8 mouse cellular contexts compared by ENCODE assay signal in the genomic region with DNA sequence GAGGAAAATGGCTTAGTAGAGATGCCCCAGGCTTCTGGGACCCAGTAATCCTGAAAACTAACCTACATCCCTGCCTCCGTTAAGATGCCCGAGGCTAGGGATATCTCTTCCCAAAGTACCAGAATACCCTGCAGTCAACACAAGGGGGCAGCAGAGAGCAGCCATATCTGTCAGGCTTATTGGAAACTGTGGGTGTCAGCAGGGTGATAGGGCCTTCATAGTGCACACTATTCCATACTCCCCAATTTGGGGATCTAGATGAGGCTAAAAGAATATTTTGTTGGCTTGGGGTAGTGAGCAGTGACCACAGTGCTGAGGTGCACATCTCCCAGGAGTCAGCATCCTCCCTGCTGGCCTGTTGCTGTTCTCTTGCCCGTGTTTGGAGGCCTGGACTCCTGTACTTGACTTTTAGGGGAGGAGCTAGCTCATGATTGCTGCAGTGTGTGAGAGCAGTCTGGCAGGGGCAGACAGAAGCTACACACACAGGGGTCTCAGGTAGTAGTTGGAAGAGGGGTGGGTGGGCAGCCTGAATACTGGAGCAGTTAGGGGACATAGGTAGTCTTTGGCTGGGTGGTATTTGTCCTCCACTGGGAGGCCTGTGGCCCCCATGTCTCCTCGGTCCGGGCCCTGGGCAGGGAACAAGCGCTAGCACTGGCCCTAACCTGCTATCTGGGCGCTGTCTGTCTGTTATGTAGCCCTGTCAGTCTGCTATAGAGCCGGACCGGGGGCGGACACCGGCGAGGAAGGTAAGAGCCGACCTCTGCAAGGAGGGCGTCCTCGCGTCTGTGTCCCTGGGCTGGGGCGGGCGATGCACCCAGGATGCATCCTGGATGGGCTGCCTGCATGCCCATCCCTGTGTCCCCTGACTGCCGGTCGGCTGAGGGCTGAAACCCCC. TPM values are rescaled to one million over a fixed set of nuclear protein-coding genes. Genes with fewer than 3 reads are reported as not detected.
DNase-seq lines count a peak whose midpoint lies in the region; ATAC-seq and TF ChIP-seq lines count a peak whose summit lies in the region.

No protein-coding gene starts in this region.

- H3K36me3 ChIP-seq in ES-E14 (ENCODE audit: control insufficient read depth, insufficient read depth, low read length, poor library complexity, severe bottlenecking), result peaks cover 79% of the 10 kb centered on the region
- H3K36me3 ChIP-seq in heart, embryonic 15.5 days, result peaks cover 77% of the 10 kb centered on the region
- peaks cover 88% of the 10 kb centered on the region for H3K36me3 ChIP-seq in liver, embryonic 15.5 days (replicated peaks)
- peaks cover 85% of the 10 kb centered on the region for H3K36me3 ChIP-seq in neural tube, embryonic 12.5 days

- no peak overlapping the region; the same call in 1 of the 2 replicates for H3K27ac ChIP-seq in ES-E14 (ENCODE audit: insufficient read depth, low read depth, low read length, poor library complexity, severe bottlenecking)
- H3K27ac ChIP-seq in heart, embryonic 15.5 days, result peak overlapping the region; percentile 51
- H3K27ac ChIP-seq in liver, embryonic 15.5 days (replicated peaks), result no peak overlapping the region
- no peak overlapping the region for H3K27ac ChIP-seq in neural tube, embryonic 12.5 days

- H3K27me3 ChIP-seq in heart, embryonic 15.5 days, result no peaks in the 10 kb centered on the region
- H3K27me3 ChIP-seq in liver, embryonic 15.5 days, result no peaks in the 10 kb centered on the region
- H3K27me3 ChIP-seq in neural tube, embryonic 12.5 days (replicated peaks), result no peaks in the 10 kb centered on the region

- H3K4me3 ChIP-seq in ES-E14 (ENCODE audit: insufficient read depth in 1 of 2, low read depth in 1 of 2, low read length in 2 of 2, poor library complexity in 1 of 2, severe bottlenecking in 1 of 2), result no peak overlapping the region
- H3K4me3 ChIP-seq in heart, embryonic 15.5 days, result no peak overlapping the region
- no peak overlapping the region for H3K4me3 ChIP-seq in liver, embryonic 15.5 days (replicated peaks)
- no peak overlapping the region for H3K4me3 ChIP-seq in neural tube, embryonic 12.5 days

- TF ChIP-seq CTCF in brain, embryonic 14.5 days (IDR thresholded peaks at IDR 0.05; ENCODE audit: borderline replicate concordance, extremely low read depth, insufficient read depth, insufficient read length), result peak; percentile 88; the same call in 1 of the 2 replicates

- peak; percentile 81 for ATAC-seq in erythroid progenitor cell, adult 5-6 weeks (replicated peaks; ENCODE audit: low FRiP score, poor library complexity, severe bottlenecking)
- ATAC-seq in heart, embryonic 15.5 days (replicated peaks; ENCODE audit: insufficient number of reproducible peaks, insufficient read depth, low FRiP score, low read depth), result peak; percentile 58; the same call in 1 of the 2 replicates
- peak; percentile 38 for ATAC-seq in liver, embryonic 15.5 days (ENCODE audit: insufficient read depth)
- peak; percentile 62; the same call in 1 of the 2 replicates for ATAC-seq in neural tube, embryonic 12.5 days (ENCODE audit: low FRiP score, low read depth)

- no peak overlapping the region for H3K9ac ChIP-seq in ES-E14 (ENCODE audit: insufficient read depth, low read depth, low read length, poor library complexity, severe bottlenecking)
- no peak overlapping the region for H3K9ac ChIP-seq in heart, embryonic 15.5 days
- no peak overlapping the region for H3K9ac ChIP-seq in liver, embryonic 15.5 days
- 0 out of 2 replicates have a peak overlapping the region, but pooled peaks have one; percentile 17 for H3K9ac ChIP-seq in neural tube, embryonic 12.5 days

- peaks cover 3 to 4% of the 10 kb centered on the region in 2 experiments for H3K4me1 ChIP-seq in ES-E14 (ENCODE audit: control insufficient read depth in 2 of 2, insufficient read depth in 2 of 2, low read length in 2 of 2, poor library complexity in 1 of 2)
- H3K4me1 ChIP-seq in heart, embryonic 15.5 days (replicated peaks), result peaks cover 21% of the 10 kb centered on the region
- peaks cover 9% of the 10 kb centered on the region; the same call in 1 of the 2 replicates for H3K4me1 ChIP-seq in liver, embryonic 15.5 days (replicated peaks)
- no peaks in the 10 kb centered on the region for H3K4me1 ChIP-seq in neural tube, embryonic 12.5 days

- WGBS in heart, embryonic 15.5 days, result 85% methylated on average over 20 of the region's 20 CpGs
- WGBS in liver, embryonic 15.5 days (ENCODE audit: insufficient replicate concordance), result 81% methylated on average over 20 of the region's 20 CpGs
- WGBS in neural tube, embryonic 12.5 days, result 87% methylated on average over 20 of the region's 20 CpGs

- no peak for TF ChIP-seq POLR2A in brain, embryonic 14.5 days (IDR thresholded peaks at IDR 0.05; ENCODE audit: borderline replicate concordance, extremely low read depth, insufficient read depth, insufficient read length, poor library complexity, severe bottlenecking)

- in situ Hi-C loops in ES-E14 (cut with MboI; ENCODE audit: low sequenced_read_pairs in 2 of 2, unreplicated experiment in 2 of 2), result no loop called here

- H3K9me3 ChIP-seq in ES-E14 (ENCODE audit: control insufficient read depth, insufficient read depth, low read depth, low read length), result no peaks in the 10 kb centered on the region
- no peaks in the 10 kb centered on the region for H3K9me3 ChIP-seq in heart, embryonic 15.5 days (replicated peaks)
- H3K9me3 ChIP-seq in liver, embryonic 15.5 days (replicated peaks), result no peaks in the 10 kb centered on the region
- H3K9me3 ChIP-seq in neural tube, embryonic 12.5 days, result no peaks in the 10 kb centered on the region

- H3K4me2 ChIP-seq in heart, embryonic 15.5 days, result no peak overlapping the region
- H3K4me2 ChIP-seq in liver, embryonic 15.5 days, result no peak overlapping the region
- H3K4me2 ChIP-seq in neural tube, embryonic 12.5 days (replicated peaks), result no peak overlapping the region

- peak; percentile 74 for DNase-seq in ES-E14 (ENCODE audit: low read depth, low spot score)
- peak; percentile 85 for DNase-seq in brain, embryonic 14.5 days (ENCODE audit: low read depth)
- DNase-seq in kidney, postnatal 10 days, result peak; percentile 90
- DNase-seq in thymus, postnatal 25 days, result peak; percentile 76

TF ChIP-seq in ES-E14, 5 proteins besides CTCF, POLR2A, EP300 and RAD21:
- TF ChIP-seq ZC3H11A (IDR thresholded peaks at IDR 0.05; ENCODE audit: borderline replicate concordance, low read depth, low read length), result no peak
- TF ChIP-seq HCFC1 (IDR thresholded peaks at IDR 0.05; ENCODE audit: borderline replicate concordance, insufficient read depth, low read length), result no peak
- no peak for TF ChIP-seq CHD2 (IDR thresholded peaks at IDR 0.05; ENCODE audit: low read depth, low read length)
- TF ChIP-seq ZNF384 (IDR thresholded peaks at IDR 0.05; ENCODE audit: low read depth, low read length), result no peak
- no peak for TF ChIP-seq MAFK (IDR thresholded peaks at IDR 0.05; ENCODE audit: insufficient read depth, low read depth, low read length)
TF ChIP-seq in ES-E14: peak in this region for 0.

RNA-seq across cellular contexts. Expression of a gene that starts 20.3 kb away (rescaled TPM):
- total RNA-seq in ES-E14 (2012; rRNA removed), result 54.6 and 62.2 TPM in 2 replicates
- 303 and 373 TPM in 2 replicates for polyA plus RNA-seq in brain, embryonic 14.5 days (2012; rRNA removed)
- 22.7 and 54.1 TPM in 2 replicates for total RNA-seq in erythroid progenitor cell, adult 5-6 weeks (2015; ENCODE audit: low replicate concordance)
- 16.0 and 29.5 TPM in 2 replicates for total RNA-seq in erythroid progenitor cell, adult 5-6 weeks (2017; ENCODE audit: low replicate concordance)
- 1,571 and 1,711 TPM in 2 replicates for polyA plus RNA-seq in heart, embryonic 15.5 days (2015; fragmentation: Nextera tagmentation; extraction: Ambion mirVana)
- polyA plus RNA-seq in liver, embryonic 15.5 days (2015; fragmentation: Nextera tagmentation; extraction: Ambion mirVana), result 45.1 and 51.5 TPM in 2 replicates
- polyA plus RNA-seq in neural tube, embryonic 12.5 days (2016; fragmentation: Nextera tagmentation; extraction: Ambion mirVana), result 267 TPM in 2 replicates

RNA-seq across cellular contexts. Expression of a gene that starts 21.7 kb away (rescaled TPM):
- total RNA-seq in ES-E14 (2012; rRNA removed), result 30.3 and 49.7 TPM in 2 replicates
- polyA plus RNA-seq in brain, embryonic 14.5 days (2012; rRNA removed), result 124 and 134 TPM in 2 replicates
- 27.2 and 40.4 TPM in 2 replicates for total RNA-seq in erythroid progenitor cell, adult 5-6 weeks (2015; ENCODE audit: low replicate concordance)
- total RNA-seq in erythroid progenitor cell, adult 5-6 weeks (2017; ENCODE audit: low replicate concordance), result 17.6 and 21.6 TPM in 2 replicates
- 11.3 and 11.4 TPM in 2 replicates for polyA plus RNA-seq in heart, embryonic 15.5 days (2015; fragmentation: Nextera tagmentation; extraction: Ambion mirVana)
- 3.8 and 4.4 TPM in 2 replicates for polyA plus RNA-seq in liver, embryonic 15.5 days (2015; fragmentation: Nextera tagmentation; extraction: Ambion mirVana)
- 15.8 and 19.6 TPM in 2 replicates for polyA plus RNA-seq in neural tube, embryonic 12.5 days (2016; fragmentation: Nextera tagmentation; extraction: Ambion mirVana)

RNA-seq across cellular contexts. Expression of a gene that starts 26.4 kb away (rescaled TPM):
- total RNA-seq in ES-E14 (2012; rRNA removed), result 173 and 210 TPM in 2 replicates
- polyA plus RNA-seq in brain, embryonic 14.5 days (2012; rRNA removed), result 53.9 and 64.2 TPM in 2 replicates
- 106 and 143 TPM in 2 replicates for total RNA-seq in erythroid progenitor cell, adult 5-6 weeks (2015; ENCODE audit: low replicate concordance)
- 93.8 and 176 TPM in 2 replicates for total RNA-seq in erythroid progenitor cell, adult 5-6 weeks (2017; ENCODE audit: low replicate concordance)
- polyA plus RNA-seq in heart, embryonic 15.5 days (2015; fragmentation: Nextera tagmentation; extraction: Ambion mirVana), result 646 and 685 TPM in 2 replicates
- 89.4 and 102 TPM in 2 replicates for polyA plus RNA-seq in liver, embryonic 15.5 days (2015; fragmentation: Nextera tagmentation; extraction: Ambion mirVana)
- 59.9 and 65.8 TPM in 2 replicates for polyA plus RNA-seq in neural tube, embryonic 12.5 days (2016; fragmentation: Nextera tagmentation; extraction: Ambion mirVana)

RNA-seq across cellular contexts. Expression of a gene that starts 36.5 kb away (rescaled TPM):
- 30.3 and 48.0 TPM in 2 replicates for total RNA-seq in ES-E14 (2012; rRNA removed)
- polyA plus RNA-seq in brain, embryonic 14.5 days (2012; rRNA removed), result 12.9 and 18.0 TPM in 2 replicates
- 11.3 and 18.7 TPM in 2 replicates for total RNA-seq in erythroid progenitor cell, adult 5-6 weeks (2015; ENCODE audit: low replicate concordance)
- total RNA-seq in erythroid progenitor cell, adult 5-6 weeks (2017; ENCODE audit: low replicate concordance), result 18.9 and 38.9 TPM in 2 replicates
- polyA plus RNA-seq in heart, embryonic 15.5 days (2015; fragmentation: Nextera tagmentation; extraction: Ambion mirVana), result 15.4 and 31.7 TPM in 2 replicates
- 11.3 and 11.5 TPM in 2 replicates for polyA plus RNA-seq in liver, embryonic 15.5 days (2015; fragmentation: Nextera tagmentation; extraction: Ambion mirVana)
- polyA plus RNA-seq in neural tube, embryonic 12.5 days (2016; fragmentation: Nextera tagmentation; extraction: Ambion mirVana), result 32.3 and 32.9 TPM in 2 replicates

RNA-seq across cellular contexts. Expression of a gene that starts 45.5 kb away (rescaled TPM):
- total RNA-seq in ES-E14 (2012; rRNA removed), result 0.22 and 0.79 TPM in 2 replicates
- 0.14 and 0.34 TPM in 2 replicates for polyA plus RNA-seq in brain, embryonic 14.5 days (2012; rRNA removed)
- not detected in 2 replicates for total RNA-seq in erythroid progenitor cell, adult 5-6 weeks (2015; ENCODE audit: low replicate concordance)
- not detected in 2 replicates for total RNA-seq in erythroid progenitor cell, adult 5-6 weeks (2017; ENCODE audit: low replicate concordance)
- not detected in 2 replicates for polyA plus RNA-seq in heart, embryonic 15.5 days (2015; fragmentation: Nextera tagmentation; extraction: Ambion mirVana)
- not detected in 2 replicates for polyA plus RNA-seq in liver, embryonic 15.5 days (2015; fragmentation: Nextera tagmentation; extraction: Ambion mirVana)
- polyA plus RNA-seq in neural tube, embryonic 12.5 days (2016; fragmentation: Nextera tagmentation; extraction: Ambion mirVana), result 0.24 TPM in 1 of 2 replicates, not detected in the other
